Mouse (Mus musculus) left cerebral cortex, postnatal 14 days (tissue): ENCODE data around the gene Ptbp3. TPM values are rescaled to one million over a fixed set of nuclear protein-coding genes. Genes with fewer than 3 reads are reported as not detected.

ENCODE experiments used
- DNase-seq, 2 experiments: peaks; one replicate each; pipeline ENCODE4 v3.0.0; 2021 to 2022; ENCODE audit warnings: low spot score in 2 of 2, mixed read lengths in 1 of 2
- intact Hi-C: fragments of 180-260 bp; cut with DNase I; formaldehyde crosslinking; loops from one replicate; pipeline ENCODE4 v1.15.1; 2025
- total RNA-seq, 2 experiments: library from RNA; stranded (reverse); gene quantifications; 2 replicates each; pipeline ENCODE4 v1.2.3; 2021

The Ptbp3 gene
- total RNA-seq, 2 experiments from 2014 or later, result 24.9 to 29.7 TPM

GRCm38 (mm10) chr4:59527470-59527869 is 21.7 kb downstream of the Ptbp3 start:
- intact Hi-C loops, result no loop called here
- DNase-seq, result no peak

GRCm38 (mm10) chr4:59526728-59527127 is 22.4 kb downstream of the Ptbp3 start:
- intact Hi-C loops, result no loop called here

GRCm38 (mm10) chr4:59524875-59525274 is 24.3 kb downstream of the Ptbp3 start:
- DNase-seq, result no peak
- intact Hi-C loops, result no loop called here

More at GRCm38 (mm10) chr4:59526728-59527127, 22.4 kb downstream of the Ptbp3 start:
- no peak for DNase-seq

DNA sequence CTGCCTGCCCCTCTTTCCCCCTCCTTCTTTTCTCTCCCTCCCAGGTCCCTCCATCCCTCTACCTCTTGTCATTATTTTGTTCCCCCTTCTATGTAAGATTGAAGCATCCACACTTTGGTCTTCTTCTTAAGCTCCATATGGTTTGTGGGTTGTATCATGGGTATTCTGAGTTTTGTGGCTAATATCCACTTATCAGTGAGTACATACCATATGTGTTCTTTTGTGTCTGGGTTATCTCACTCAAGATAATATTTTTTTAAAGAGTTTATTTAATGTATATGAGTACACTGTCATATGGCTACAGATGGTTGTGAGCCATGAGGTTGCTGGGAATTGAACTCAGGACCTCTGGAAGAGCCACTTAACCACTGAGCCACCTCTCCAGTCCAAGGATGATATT is 38.8 kb downstream of the Ptbp3 start:
- intact Hi-C loops, result no loop called here
- DNase-seq, result no peak

GRCm38 (mm10) chr4:59509558-59509957 is 39.6 kb downstream of the Ptbp3 start:
- intact Hi-C loops, result no loop called here
- no peak for DNase-seq

- no peak for DNase-seq
- intact Hi-C loops, result no loop called here
These were observed 41.4 kb downstream of the Ptbp3 start for GRCm38 (mm10) chr4:59507766-59508165.

DNA sequence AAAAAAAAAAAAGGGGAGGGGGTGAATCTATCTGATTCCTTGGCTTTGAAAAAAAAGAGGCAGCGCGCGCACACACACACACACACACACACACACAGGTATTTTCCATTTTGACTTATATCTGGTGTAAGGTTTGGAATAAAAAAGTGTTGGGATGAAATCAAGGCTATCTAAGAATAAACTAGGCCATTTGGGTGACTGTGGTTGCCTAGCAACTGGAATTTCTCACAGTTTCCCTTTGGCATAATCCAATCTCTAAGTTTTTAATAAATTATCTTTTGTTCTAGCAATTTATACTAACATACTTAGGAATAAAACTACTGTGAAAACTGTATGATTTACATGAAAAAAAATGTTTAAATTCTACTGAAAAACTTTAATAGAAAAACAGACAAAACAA is 42.5 kb downstream of the Ptbp3 start:
- intact Hi-C loops, result no loop called here
- DNase-seq, result peak in 1 of 2 experiments; percentile 9

- no peak for DNase-seq
- intact Hi-C loops, result no loop called here
These were observed 43.7 kb downstream of the Ptbp3 start for GRCm38 (mm10) chr4:59505481-59505880.

DNA sequence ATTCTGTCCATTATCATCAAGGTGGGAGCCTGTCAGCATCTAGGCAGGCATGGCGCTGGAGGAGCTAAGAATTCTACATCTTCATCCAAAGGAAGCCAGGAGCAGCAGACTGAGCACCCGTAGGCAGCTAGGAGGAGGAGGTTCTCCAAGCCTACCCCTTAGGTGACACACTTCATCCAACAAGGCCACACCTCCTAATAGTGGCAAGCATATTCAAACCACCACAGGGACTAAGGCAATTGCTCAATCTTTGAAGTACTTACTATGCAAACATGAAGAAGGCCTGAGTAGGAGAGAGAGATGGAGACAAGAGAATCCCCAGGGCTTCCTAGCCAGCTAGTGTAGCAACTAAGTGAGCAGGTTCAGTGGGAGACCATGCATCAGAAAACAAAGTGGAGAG is 58.1 kb downstream of the Ptbp3 start:
- intact Hi-C loops, result no loop called here
- DNase-seq, result no peak

DNA sequence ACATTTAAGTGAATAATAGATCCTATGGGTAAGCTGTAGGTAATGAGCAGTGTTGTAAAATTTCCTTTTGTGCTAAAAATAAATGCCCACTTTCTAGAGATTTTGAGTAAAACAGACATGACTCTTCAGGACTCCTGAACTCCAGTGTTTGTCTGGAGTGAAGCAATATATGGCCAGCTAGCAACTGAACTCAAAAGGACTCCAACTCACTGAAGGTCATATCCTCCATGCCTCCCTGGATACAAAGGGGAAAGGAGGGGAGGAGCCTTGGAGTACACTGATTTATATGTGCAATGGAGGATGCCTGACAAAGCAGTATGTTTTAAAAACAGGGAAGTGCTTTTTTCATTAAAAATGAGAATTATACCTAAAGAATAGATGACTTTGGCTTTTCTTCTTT is 77.9 kb downstream of the Ptbp3 start:
- intact Hi-C loops, result no loop called here
- no peak for DNase-seq

- intact Hi-C loops, result no loop called here
- no peak for DNase-seq
These were observed 83.7 kb downstream of the Ptbp3 start for GRCm38 (mm10) chr4:59465449-59465848.

DNA sequence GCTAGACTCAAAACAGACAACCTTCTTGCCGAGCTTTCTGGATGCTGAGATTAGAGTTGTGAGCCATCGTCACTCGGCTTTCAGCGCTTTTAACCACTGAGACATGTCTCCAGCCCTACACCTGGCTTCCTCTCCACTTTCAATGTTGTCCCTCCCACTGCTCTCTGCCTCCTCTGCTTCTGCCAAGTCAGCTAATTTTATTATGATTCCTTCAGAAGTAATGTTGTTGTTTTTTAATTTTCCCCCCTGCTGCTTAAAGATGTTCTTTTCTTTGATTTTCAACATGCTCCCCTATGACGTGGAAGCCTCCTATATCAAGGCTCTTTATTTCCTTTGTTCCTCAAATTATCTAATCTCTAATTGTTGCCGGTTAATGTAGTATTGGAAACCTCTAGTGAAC is 84.5 kb downstream of the Ptbp3 start:
- intact Hi-C loops, result loop anchor here (5.0 kb wide), 1 partner anchor 77 kb away; no protein-coding TSS in a partner anchor
- no peak for DNase-seq

DNA sequence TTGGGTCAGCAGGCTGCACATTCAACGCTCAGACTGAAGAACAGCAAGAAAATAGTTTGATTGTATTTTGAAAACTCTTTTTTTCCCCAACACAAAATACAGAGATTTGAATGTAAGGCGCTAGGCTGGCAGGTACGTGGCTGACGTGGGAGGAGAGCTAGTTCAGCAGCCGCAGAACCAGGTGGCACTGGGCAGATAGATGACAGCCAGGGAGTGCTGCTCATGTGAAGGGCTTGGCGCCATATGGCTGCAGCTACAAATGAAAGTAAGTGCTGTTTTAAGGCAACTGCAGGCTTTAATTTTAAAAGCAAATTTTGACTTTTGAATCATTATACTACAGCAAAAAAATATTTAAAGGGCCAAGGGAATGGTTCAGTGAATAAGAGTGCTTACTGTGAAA is 86.7 kb downstream of the Ptbp3 start:
- intact Hi-C loops, result loop anchor here (5.0 kb wide), 1 partner anchor 75 kb away; no protein-coding TSS in a partner anchor
- DNase-seq, result peak; percentile 52 to 64

- no peak for DNase-seq
- intact Hi-C loops, result loop anchor here (5.0 kb wide), 1 partner anchor 74 kb away; no protein-coding TSS in a partner anchor
These were observed 87.9 kb downstream of the Ptbp3 start for GRCm38 (mm10) chr4:59461116-59461727.

DNA sequence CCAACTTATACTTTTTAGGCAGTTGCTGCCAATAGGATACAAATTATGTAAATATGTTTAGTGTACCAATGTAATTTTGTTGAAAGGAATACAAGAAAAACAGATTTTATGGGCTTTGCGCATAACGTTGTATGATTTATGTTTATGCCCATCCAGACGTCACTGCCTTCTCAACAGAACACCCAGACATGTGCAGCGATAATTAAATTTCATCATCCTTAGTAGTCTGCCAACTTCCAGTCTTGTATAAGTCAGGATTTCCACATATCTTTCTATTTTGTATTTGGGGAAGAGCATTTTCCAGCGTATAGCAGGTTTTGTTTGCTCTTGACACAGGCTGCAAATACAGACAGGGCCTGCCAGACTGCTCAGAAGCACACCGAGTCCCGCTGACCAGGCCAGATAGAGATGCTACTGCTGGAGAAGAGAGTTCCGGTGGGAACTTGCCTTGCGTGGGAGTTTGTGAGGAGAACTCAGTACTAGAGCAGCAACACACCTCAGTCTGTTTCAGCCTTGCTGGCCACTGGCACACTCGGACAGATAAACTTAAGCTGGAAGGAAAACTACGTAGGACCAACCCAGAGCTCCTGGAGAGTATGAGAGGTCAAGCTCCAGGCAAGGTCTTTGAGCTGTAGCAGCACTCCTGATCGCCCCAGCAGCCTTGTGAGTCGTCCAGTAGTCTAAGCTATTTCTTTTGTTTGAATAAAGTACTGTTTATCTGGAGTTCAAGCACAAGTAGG is 89.8 kb downstream of the Ptbp3 start:
- intact Hi-C loops, result no loop called here
- DNase-seq, result peak in 1 of 2 experiments; percentile 13

GRCm38 (mm10) chr4:59457941-59458340 is 91.2 kb downstream of the Ptbp3 start:
- no peak for DNase-seq
- intact Hi-C loops, result no loop called here

DNA sequence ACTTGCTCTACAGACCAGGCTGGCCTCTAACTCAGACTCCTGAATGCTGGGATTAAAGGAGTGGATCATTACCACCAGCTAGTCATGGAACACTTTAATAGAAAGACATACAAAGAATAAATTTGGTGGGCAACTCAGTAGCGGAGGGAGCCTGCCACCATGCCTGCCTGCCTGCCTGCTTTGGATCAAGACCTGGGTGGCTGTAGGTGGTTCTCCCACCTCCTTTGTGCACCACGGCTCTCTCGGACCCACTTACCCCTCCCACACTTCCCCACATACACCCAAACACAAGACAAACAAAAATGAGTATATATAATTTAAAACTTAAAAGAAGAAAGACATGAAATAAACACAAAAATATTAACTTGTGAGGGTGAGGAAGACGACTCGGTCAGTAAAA is 92.1 kb downstream of the Ptbp3 start:
- intact Hi-C loops, result no loop called here
- no peak for DNase-seq

GRCm38 (mm10) chr4:59455465-59455864 is 93.7 kb downstream of the Ptbp3 start:
- DNase-seq, result no peak
- intact Hi-C loops, result no loop called here

GRCm38 (mm10) chr4:59454046-59454445 is 95.1 kb downstream of the Ptbp3 start:
- no peak for DNase-seq
- intact Hi-C loops, result no loop called here

DNA sequence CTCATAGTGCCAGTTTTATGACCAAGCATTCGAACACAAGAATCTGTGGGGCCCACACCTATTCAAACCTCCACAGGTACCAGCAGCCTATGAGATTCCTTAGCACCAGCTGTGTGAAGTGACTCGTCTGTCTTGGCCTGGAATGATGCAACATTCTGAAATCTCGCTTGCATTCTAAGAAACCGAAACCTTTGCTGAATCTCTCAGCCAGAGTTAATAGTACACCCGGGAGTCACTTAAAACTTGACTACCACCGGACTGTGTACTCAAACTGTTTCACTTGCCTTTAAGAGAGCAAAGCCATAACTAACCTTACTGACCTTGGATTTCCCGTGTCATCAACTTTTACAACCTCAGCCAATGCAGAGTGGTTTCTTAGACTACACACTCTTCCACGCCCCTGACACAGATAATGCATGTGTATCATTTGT is 96.6 kb downstream of the Ptbp3 start:
- DNase-seq, result no peak
- intact Hi-C loops, result no loop called here

GRCm38 (mm10) chr4:59450906-59451305 is 98.3 kb downstream of the Ptbp3 start:
- no peak for DNase-seq
- intact Hi-C loops, result no loop called here
